Mouse (Mus musculus) liver, embryonic 14.5 days (tissue): ENCODE measurements around the gene Btbd9.

Source experiments
- CTCF ChIP-seq: IDR thresholded peaks from 2 replicates; pipeline ENCODE4 v1.5.1; 2016; ENCODE audit warnings: antibody characterized with exemption, low read depth, control low read depth
- EP300 ChIP-seq: IDR thresholded peaks from 2 replicates; pipeline ENCODE4 v1.6.1; 2016; ENCODE audit warnings: antibody characterized with exemption, low read depth

DNA sequence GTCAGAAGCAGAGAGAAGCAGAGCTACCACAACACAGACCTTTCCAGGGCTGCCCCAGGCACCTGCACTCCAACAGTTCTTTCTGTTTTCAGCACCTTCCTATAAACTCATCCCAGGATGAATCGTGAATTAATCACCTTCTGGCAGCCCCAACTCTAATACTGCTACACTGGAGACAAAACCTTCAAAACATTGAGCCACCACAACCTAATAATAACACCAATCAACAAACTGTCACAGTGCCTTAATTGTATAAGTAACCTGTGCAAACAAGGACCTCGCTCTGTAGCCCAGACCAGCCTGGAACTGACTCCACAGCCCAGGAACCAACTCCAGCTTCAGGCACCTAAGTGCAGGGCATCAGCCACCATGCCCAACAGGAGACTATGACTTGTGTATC is 80.7 kb downstream of the Btbd9 start:
- TF ChIP-seq CTCF (no peak), EP300 (no peak)
